Mouse (Mus musculus): Measurements from ENCODE around the gene Rpl36a-ps1. TPM values are rescaled to one million over a fixed set of nuclear protein-coding genes. Genes with fewer than 3 reads are reported as not detected.

The Rpl36a-ps1 gene
- polyA plus RNA-seq, 1 experiment from 2014 or later: 2.7 TPM

Other genes starting within 250 kb of the Rpl36a-ps1 start
- 99.0 and 106 TPM in 2 replicates for gene Mzt1, start 51.8 kb upstream of the Rpl36a-ps1 start, polyA plus RNA-seq (2016; fragmentation: Nextera tagmentation; extraction: Ambion mirVana)
- gene Bora, start 51.9 kb upstream of the Rpl36a-ps1 start, polyA plus RNA-seq (2016; fragmentation: Nextera tagmentation; extraction: Ambion mirVana): 81.8 and 86.2 TPM in 2 replicates
- gene Pibf1, start 105.1 kb upstream of the Rpl36a-ps1 start, polyA plus RNA-seq (2016; fragmentation: Nextera tagmentation; extraction: Ambion mirVana): 21.9 and 28.7 TPM in 2 replicates
- 41.9 and 49.2 TPM in 2 replicates for gene Dis3, start 105.5 kb upstream of the Rpl36a-ps1 start, polyA plus RNA-seq (2016; fragmentation: Nextera tagmentation; extraction: Ambion mirVana)

Data from embryonic facial prominence, embryonic 12.5 days (tissue).